Mouse (Mus musculus) thymus, adult 2 months (tissue): ENCODE measurements around the gene Ryr1. TPM values are rescaled to one million over a fixed set of nuclear protein-coding genes. Genes with fewer than 3 reads are reported as not detected.
"Not testable (repeated sequence)": the region's sequence is repeated elsewhere in the genome, so short reads cannot be mapped to it uniquely, and the experiment has no call there.

Experiments used
- DNase-seq: peaks from one replicate; pipeline ENCODE4 v3.0.0; 2021
- H3K27ac ChIP-seq: fragments of 200-500 bp; 2 replicates; pipeline ENCODE4 v1.5.1; 2012; ENCODE audit warnings: low read length, control low read depth; ENCODE audit not compliant: control insufficient read depth, insufficient read depth
- H3K27me3 ChIP-seq: fragments of 200-500 bp; 2 replicates; pipeline ENCODE4 v1.6.1; 2012; ENCODE audit warnings: mild to moderate bottlenecking, low read length, moderate library complexity, mixed read lengths; ENCODE audit not compliant: control insufficient read depth, insufficient read depth
- H3K36me3 ChIP-seq: fragments of 200-500 bp; 2 replicates; pipeline ENCODE4 v1.6.1; 2012; ENCODE audit warnings: mild to moderate bottlenecking, low read length, moderate library complexity; ENCODE audit not compliant: control insufficient read depth, insufficient read depth
- H3K4me1 ChIP-seq: fragments of 200-500 bp; replicated peaks from 2 replicates; pipeline ENCODE4 v1.6.1; 2012; ENCODE audit warnings: low read length; ENCODE audit not compliant: control insufficient read depth, insufficient read depth
- H3K4me3 ChIP-seq: fragments of 200-500 bp; 2 replicates; pipeline ENCODE4 v1.5.1; 2012; ENCODE audit warnings: mild to moderate bottlenecking, low read length, control low read depth, moderate library complexity; ENCODE audit not compliant: control insufficient read depth, insufficient read depth
- CTCF ChIP-seq: fragments of 200-500 bp; IDR thresholded peaks from 2 replicates; pipeline ENCODE4 v1.5.1; 2012; ENCODE audit warnings: mild to moderate bottlenecking, control low read depth, low read length, moderate library complexity, borderline replicate concordance; ENCODE audit not compliant: control insufficient read depth, poor library complexity, insufficient read depth; ENCODE audit errors: extremely low read depth
- POLR2A ChIP-seq: fragments of 200-500 bp; IDR thresholded peaks from 2 replicates; pipeline ENCODE4 v1.6.1; 2012; ENCODE audit warnings: mild to moderate bottlenecking, low read length, control low read depth, moderate library complexity; ENCODE audit not compliant: control insufficient read depth, poor library complexity, insufficient read depth; ENCODE audit errors: extremely low read depth
- WGBS: fragments of 180-500 bp; shearing (Covaris S2); methylation state at CpG from one replicate; pipeline ENCODE4 v1.1.7; 2018; 5-methylcytosine and 5-hydroxymethylcytosine counted together
- polyA plus RNA-seq: library from polyadenylated mRNA; depleted of rRNA; stranded (reverse); fragments of >200 nt; gene quantifications from 2 replicates; pipeline ENCODE4 v1.2.3, GENCODE M21; 2012

Ryr1 gene
- polyA plus RNA-seq, 1 experiment = 0.19 TPM

- WGBS = 87% methylated on average over 6 of the region's 6 CpGs
- Histone ChIP-seq H3K4me3 (no peak overlapping the region), H3K27me3 (no peaks in the 10 kb centered on the region), H3K36me3 (peaks cover 34% of the 10 kb centered on the region), H3K4me1 (no peaks in the 10 kb centered on the region), H3K27ac (no peak overlapping the region)
- DNase-seq = no peak
- TF ChIP-seq CTCF (no peak), POLR2A (no peak)
Observed at GRCm38 (mm10) chr7:28971770-28972269, 153.2 kb downstream of the Ryr1 start.

- Histone ChIP-seq H3K27ac (no peak overlapping the region), H3K4me1 (no peaks in the 10 kb centered on the region), H3K4me3 (no peak overlapping the region), H3K36me3 (peaks cover 29% of the 10 kb centered on the region), H3K27me3 (no peaks in the 10 kb centered on the region)
- 83% methylated on average over 7 of the region's 7 CpGs for WGBS
- DNase-seq = no peak
- no peak for TF ChIP-seq CTCF
- no peak for TF ChIP-seq POLR2A
Observed at GRCm38 (mm10) chr7:28971029-28971428, 153.9 kb downstream of the Ryr1 start.

- Histone ChIP-seq H3K27ac (no peak overlapping the region), H3K27me3 (no peaks in the 10 kb centered on the region), H3K4me3 (no peak overlapping the region), H3K4me1 (no peaks in the 10 kb centered on the region), H3K36me3 (peaks cover 25% of the 10 kb centered on the region)
- WGBS = 92% methylated on average over 12 of the region's 12 CpGs
- TF ChIP-seq CTCF (no peak), POLR2A (no peak)
- DNase-seq = no peak
Observed at GRCm38 (mm10) chr7:28969672-28970394, 155.1 kb downstream of the Ryr1 start.

- H3K27ac ChIP-seq = no peak overlapping the region
- WGBS = 97% methylated on average over 1 of the region's 1 CpGs
- peaks cover 22% of the 10 kb centered on the region for H3K36me3 ChIP-seq
- H3K27me3 ChIP-seq = no peaks in the 10 kb centered on the region
- no peaks in the 10 kb centered on the region for H3K4me1 ChIP-seq
- no peak overlapping the region for H3K4me3 ChIP-seq
- TF ChIP-seq CTCF (no peak), POLR2A (no peak)
- DNase-seq = no peak
Observed at GRCm38 (mm10) chr7:28969271-28969670, 155.7 kb downstream of the Ryr1 start.

- not testable (repeated sequence) for DNase-seq, H3K4me1 ChIP-seq
- WGBS = 96% methylated on average over 8 of the region's 8 CpGs
Observed at GRCm38 (mm10) chr7:28968120-28968519, 156.9 kb downstream of the Ryr1 start.

GRCm38 (mm10) chr7:28966751-28967505 lies 158.1 kb downstream of the Ryr1 start:
- H3K27ac ChIP-seq = no peak overlapping the region
- H3K4me1 ChIP-seq = peaks cover 3% of the 10 kb centered on the region
- TF ChIP-seq CTCF (no peak), POLR2A (no peak)
- no peak overlapping the region for H3K4me3 ChIP-seq
- WGBS = 90% methylated on average over 4 of the region's 4 CpGs
- no peak for DNase-seq
- H3K27me3 ChIP-seq = no peaks in the 10 kb centered on the region
- 0 out of 2 replicates have a peak, but pooled peaks cover 5% of the 10 kb centered on the region for H3K36me3 ChIP-seq

More at GRCm38 (mm10) chr7:28968120-28968519, 156.9 kb downstream of the Ryr1 start:
- not testable (repeated sequence) for H3K4me3 ChIP-seq, H3K27ac ChIP-seq, H3K27me3 ChIP-seq
- H3K36me3 ChIP-seq = peaks cover 10% of the 10 kb centered on the region
